18 mouse cellular contexts compared by ENCODE assay signal in genomic region chr2:6260661-6261060, GRCm38 (mm10). TPM values are rescaled to one million over a fixed set of nuclear protein-coding genes. Genes with fewer than 3 reads are reported as not detected.
DNase-seq lines count a peak whose midpoint lies in the region; ATAC-seq lines count a peak whose summit lies in the region.
"Had no signal": no experiment of that assay in that cellular context is flagged by ENCODE, and none has a peak within 500 bp of the region (broad histone marks: within the 10 kb centered on the region; RNA-seq: fewer than 3 reads in every experiment).

No protein-coding gene starts in this region.

- H3K36me3 ChIP-seq in forebrain, embryonic 14.5 days (ENCODE audit: control insufficient read depth, insufficient read depth, low read length) = no peaks in the 10 kb centered on the region
- H3K36me3 ChIP-seq in forebrain, embryonic 12.5 days (replicated peaks) = no peaks in the 10 kb centered on the region
- no peaks in the 10 kb centered on the region for H3K36me3 ChIP-seq in limb, embryonic 12.5 days
- H3K36me3 ChIP-seq in limb, embryonic 10.5 days = no peaks in the 10 kb centered on the region
- H3K36me3 ChIP-seq in hindbrain, embryonic 12.5 days = no peaks in the 10 kb centered on the region
- no peaks in the 10 kb centered on the region for H3K36me3 ChIP-seq in midbrain, embryonic 15.5 days (replicated peaks)

- no peak overlapping the region for H3K4me3 ChIP-seq in forebrain, embryonic 14.5 days (ENCODE audit: low read depth, low read length)
- H3K4me3 ChIP-seq in forebrain, embryonic 12.5 days (replicated peaks) = no peak overlapping the region
- no peak overlapping the region for H3K4me3 ChIP-seq in limb, embryonic 12.5 days (replicated peaks)
- no peak overlapping the region for H3K4me3 ChIP-seq in limb, embryonic 10.5 days
- H3K4me3 ChIP-seq in hindbrain, embryonic 12.5 days = no peak overlapping the region
- no peak overlapping the region for H3K4me3 ChIP-seq in midbrain, embryonic 15.5 days
- H3K4me3 ChIP-seq: megakaryocyte, embryonic 14.5 days; myocyte had no signal

- H3K4me2 ChIP-seq in forebrain, embryonic 14.5 days (ENCODE audit: low read length) = no peak overlapping the region
- H3K4me2 ChIP-seq in forebrain, embryonic 12.5 days = no peak overlapping the region
- no peak overlapping the region for H3K4me2 ChIP-seq in limb, embryonic 12.5 days
- no peak overlapping the region for H3K4me2 ChIP-seq in hindbrain, embryonic 12.5 days (replicated peaks)
- H3K4me2 ChIP-seq in midbrain, embryonic 15.5 days = no peak overlapping the region
- H3K4me2 ChIP-seq: liver, embryonic 11.5 days had no signal

- peaks cover 6% of the 10 kb centered on the region; the same call in 1 of the 2 replicates for H3K9me3 ChIP-seq in forebrain, embryonic 14.5 days (replicated peaks; ENCODE audit: control insufficient read depth, low read length)
- peaks cover 9% of the 10 kb centered on the region for H3K9me3 ChIP-seq in forebrain, embryonic 12.5 days
- H3K9me3 ChIP-seq in limb, embryonic 12.5 days = peaks cover 4% of the 10 kb centered on the region; the same call in 1 of the 2 replicates
- no peaks in the 10 kb centered on the region for H3K9me3 ChIP-seq in limb, embryonic 10.5 days (replicated peaks)
- H3K9me3 ChIP-seq in hindbrain, embryonic 12.5 days (replicated peaks) = peaks cover 5% of the 10 kb centered on the region; the same call in 1 of the 2 replicates
- no peaks in the 10 kb centered on the region for H3K9me3 ChIP-seq in midbrain, embryonic 15.5 days

- 40% methylated on average over 4 of the region's 4 CpGs for WGBS in forebrain, embryonic 14.5 days
- whole genome bisulfite sequencing in forebrain, embryonic 12.5 days = 48% methylated on average over 4 of the region's 4 CpGs
- 92% methylated on average over 4 of the region's 4 CpGs for WGBS in limb, embryonic 12.5 days
- 91% methylated on average over 4 of the region's 4 CpGs for WGBS in limb, embryonic 10.5 days
- 62% methylated on average over 4 of the region's 4 CpGs for WGBS in hindbrain, embryonic 12.5 days
- 34% methylated on average over 4 of the region's 4 CpGs for WGBS in midbrain, embryonic 15.5 days

- H3K27ac ChIP-seq in forebrain, embryonic 14.5 days (ENCODE audit: low read depth, low read length) = peak overlapping the region; percentile 49
- no peak overlapping the region for H3K27ac ChIP-seq in forebrain, embryonic 12.5 days
- peak overlapping the region; percentile 75; the same call in 1 of the 2 replicates for H3K27ac ChIP-seq in limb, embryonic 12.5 days
- no peak overlapping the region for H3K27ac ChIP-seq in limb, embryonic 10.5 days
- H3K27ac ChIP-seq in hindbrain, embryonic 12.5 days = peak overlapping the region; percentile 30; the same call in 1 of the 2 replicates
- 0 out of 2 replicates have a peak overlapping the region, but pooled peaks have one; percentile 27 for H3K27ac ChIP-seq in midbrain, embryonic 15.5 days
- H3K27ac ChIP-seq: stomach, postnatal 0 days had no signal

- peaks cover 21% of the 10 kb centered on the region; the same call in 1 of the 2 replicates for H3K27me3 ChIP-seq in forebrain, embryonic 14.5 days (replicated peaks; ENCODE audit: control insufficient read depth, insufficient read depth, low read length)
- peaks cover 81% of the 10 kb centered on the region for H3K27me3 ChIP-seq in forebrain, embryonic 12.5 days
- no peaks in the 10 kb centered on the region for H3K27me3 ChIP-seq in limb, embryonic 12.5 days
- H3K27me3 ChIP-seq in limb, embryonic 10.5 days (ENCODE audit: low read depth, poor library complexity, severe bottlenecking) = no peaks in the 10 kb centered on the region
- 0 out of 2 replicates have a peak, but pooled peaks cover 6% of the 10 kb centered on the region for H3K27me3 ChIP-seq in hindbrain, embryonic 12.5 days
- no peaks in the 10 kb centered on the region for H3K27me3 ChIP-seq in midbrain, embryonic 15.5 days (replicated peaks)
- H3K27me3 ChIP-seq: CH12.LX had no signal

- ATAC-seq in forebrain, embryonic 14.5 days = 0 out of 2 replicates have a peak, but pooled peaks have one; percentile 10
- ATAC-seq in forebrain, embryonic 12.5 days (ENCODE audit: low FRiP score) = no peak
- no peak for ATAC-seq in limb, embryonic 12.5 days (ENCODE audit: insufficient number of reproducible peaks, insufficient read depth, low FRiP score, low TSS enrichment, low read depth)
- peak; percentile 38; the same call in 1 of the 2 replicates for ATAC-seq in hindbrain, embryonic 12.5 days (ENCODE audit: low FRiP score)
- ATAC-seq in midbrain, embryonic 15.5 days (replicated peaks) = no peak

- H3K9ac ChIP-seq in forebrain, embryonic 14.5 days (ENCODE audit: low read length) = no peak overlapping the region
- H3K9ac ChIP-seq in forebrain, embryonic 12.5 days = no peak overlapping the region
- H3K9ac ChIP-seq in limb, embryonic 12.5 days (replicated peaks) = no peak overlapping the region
- no peak overlapping the region for H3K9ac ChIP-seq in hindbrain, embryonic 12.5 days
- no peak overlapping the region for H3K9ac ChIP-seq in midbrain, embryonic 15.5 days

- DNase-seq in forebrain, embryonic 14.5 days (ENCODE audit: low spot score) = no peak
- no peak for DNase-seq in limb, embryonic 10.5 days (ENCODE audit: low spot score)
- no peak for DNase-seq in thymus, postnatal 14 days
- DNase-seq in urinary bladder, postnatal 14 days (ENCODE audit: low spot score) = no peak
- DNase-seq: adrenal gland, postnatal 25 days; cerebellum, postnatal 36 days; kidney, adult 2 months; lung, adult 18-20 months; right cerebral cortex, adult 18-20 months had no signal

- 0 out of 2 replicates have a peak, but pooled peaks cover 9% of the 10 kb centered on the region for H3K4me1 ChIP-seq in forebrain, embryonic 14.5 days (ENCODE audit: control insufficient read depth, insufficient read depth, low read length)
- peaks cover 9% of the 10 kb centered on the region for H3K4me1 ChIP-seq in forebrain, embryonic 12.5 days
- peaks cover 24% of the 10 kb centered on the region for H3K4me1 ChIP-seq in limb, embryonic 12.5 days (replicated peaks)
- H3K4me1 ChIP-seq in limb, embryonic 10.5 days = peaks cover 15% of the 10 kb centered on the region; the same call in 1 of the 2 replicates
- H3K4me1 ChIP-seq in hindbrain, embryonic 12.5 days = peaks cover 6% of the 10 kb centered on the region; the same call in 1 of the 2 replicates
- no peaks in the 10 kb centered on the region for H3K4me1 ChIP-seq in midbrain, embryonic 15.5 days

RNA-seq across cellular contexts. Expression of gene Echdc3, which starts 47.8 kb away (rescaled TPM):
- 1.3 and 1.4 TPM in 2 replicates for polyA plus RNA-seq in forebrain, embryonic 14.5 days (2014; fragmentation: Nextera tagmentation; extraction: Ambion mirVana)
- 1.1 and 2.9 TPM in 2 replicates for polyA plus RNA-seq in forebrain, embryonic 12.5 days (2016; fragmentation: Nextera tagmentation; extraction: Ambion mirVana)
- 4.1 and 4.3 TPM in 2 replicates for polyA plus RNA-seq in limb, embryonic 12.5 days (2016; fragmentation: Nextera tagmentation; extraction: Ambion mirVana)
- polyA plus RNA-seq in limb, embryonic 10.5 days (2016; fragmentation: Nextera tagmentation; extraction: Ambion mirVana) = 4.0 and 4.2 TPM in 2 replicates
- polyA plus RNA-seq in hindbrain, embryonic 12.5 days (2016; fragmentation: Nextera tagmentation; extraction: Ambion mirVana) = 2.8 and 3.0 TPM in 2 replicates
- polyA plus RNA-seq in midbrain, embryonic 15.5 days (2015; fragmentation: Nextera tagmentation; extraction: Ambion mirVana) = 1.2 and 1.3 TPM in 2 replicates

Comparison
In these comparisons a context has a peak if more than half of its experiments do, and no peak if none do; other contexts are left out.
1. ATAC-seq: peak in forebrain, embryonic 14.5 days (single experiment) and hindbrain, embryonic 12.5 days (single experiment); none in forebrain, embryonic 12.5 days (single experiment), limb, embryonic 12.5 days (single experiment) and midbrain, embryonic 15.5 days (single experiment).
2. H3K27ac ChIP-seq: peak in forebrain, embryonic 14.5 days (single experiment), limb, embryonic 12.5 days (single experiment), hindbrain, embryonic 12.5 days (single experiment) and midbrain, embryonic 15.5 days (single experiment); none in forebrain, embryonic 12.5 days (single experiment) and limb, embryonic 10.5 days (single experiment).